Comparison of ENCODE assay signal across 20 mouse cellular contexts in the genomic region with DNA sequence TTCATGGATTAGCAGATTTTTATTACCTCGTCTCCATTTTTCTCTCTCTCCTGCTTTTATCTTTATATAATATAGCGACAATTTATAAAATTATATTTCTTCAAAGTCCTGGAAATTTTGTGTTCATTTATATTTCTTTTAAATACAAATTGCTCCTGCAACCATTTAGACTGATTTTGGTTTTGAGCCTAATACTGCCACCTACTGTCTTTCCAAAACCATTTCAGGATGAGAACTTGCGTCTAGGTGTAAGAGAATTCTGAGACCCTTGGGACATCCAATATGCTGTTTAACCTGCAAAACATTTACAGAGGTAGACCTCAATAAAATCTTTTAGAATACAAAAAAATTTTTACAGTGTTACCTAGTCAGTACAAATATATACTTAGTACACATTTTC.
DNase-seq lines count a peak whose midpoint lies in the region; ATAC-seq and TF ChIP-seq lines count a peak whose summit lies in the region.
"Had no signal": no experiment of that assay in that cellular context is flagged by ENCODE, and none has a peak within 500 bp of the region (broad histone marks: within the 10 kb centered on the region; RNA-seq: fewer than 3 reads in every experiment).

No protein-coding gene starts in this region.

- no peak overlapping the region for H3K4me2 ChIP-seq in hindbrain, embryonic 11.5 days (replicated peaks; ENCODE audit: low read depth, low read length)
- no peak overlapping the region for H3K4me2 ChIP-seq in hindbrain, embryonic 12.5 days (replicated peaks)
- H3K4me2 ChIP-seq in lung, postnatal 0 days (replicated peaks; ENCODE audit: low read depth, low read length), result no peak overlapping the region
- H3K4me2 ChIP-seq in stomach, postnatal 0 days (replicated peaks; ENCODE audit: low read depth), result no peak overlapping the region
- H3K4me2 ChIP-seq: heart, embryonic 13.5 days; hindbrain, embryonic 15.5 days; limb, embryonic 12.5 days; neural tube, embryonic 15.5 days; stomach, embryonic 15.5 days had no signal

- peak; percentile 1 for DNase-seq in hindbrain, embryonic 11.5 days (ENCODE audit: low spot score)
- peak; percentile 6 for DNase-seq in lung, postnatal 0 days (ENCODE audit: low spot score)
- no peak for DNase-seq in lung, adult 18-20 months
- DNase-seq in adipocyte (ENCODE audit: low spot score), result peak; percentile 28
- DNase-seq in stomach, postnatal 0 days (ENCODE audit: low spot score), result no peak
- DNase-seq in layer of hippocampus, adult 9-10 months (ENCODE audit: low spot score), result no peak
- no peak for DNase-seq in frontal cortex, postnatal 14 days (ENCODE audit: low spot score in 2 of 2)
- DNase-seq: adrenal gland, postnatal 36 days; cerebellum, adult 18-20 months; gastrocnemius, postnatal 14 days; lung, postnatal 10 days; right cerebral cortex, postnatal 14 days had no signal

- H3K9ac ChIP-seq in hindbrain, embryonic 11.5 days (ENCODE audit: low read depth, low read length), result no peak overlapping the region
- H3K9ac ChIP-seq in hindbrain, embryonic 12.5 days, result no peak overlapping the region
- no peak overlapping the region for H3K9ac ChIP-seq in lung, postnatal 0 days (replicated peaks; ENCODE audit: low read depth)
- no peak overlapping the region for H3K9ac ChIP-seq in stomach, postnatal 0 days (ENCODE audit: low read length)
- H3K9ac ChIP-seq: heart, embryonic 13.5 days; hindbrain, embryonic 15.5 days; limb, embryonic 12.5 days; neural tube, embryonic 15.5 days; stomach, embryonic 15.5 days had no signal

- WGBS in hindbrain, embryonic 11.5 days, result 45% methylated on average over 3 of the region's 3 CpGs
- 36% methylated on average over 3 of the region's 3 CpGs for WGBS in hindbrain, embryonic 12.5 days
- WGBS in lung, postnatal 0 days, result 33% methylated on average over 3 of the region's 3 CpGs
- 23% methylated on average over 3 of the region's 3 CpGs for WGBS in stomach, postnatal 0 days

- no peak for TF ChIP-seq EP300 in lung, postnatal 0 days (IDR thresholded peaks at IDR 0.05)
- TF ChIP-seq EP300 in stomach, postnatal 0 days (optimal IDR thresholded peaks at IDR 0.05), result no peak

- H3K36me3 ChIP-seq in hindbrain, embryonic 11.5 days (ENCODE audit: control insufficient read depth, insufficient read depth, low read length), result no peaks in the 10 kb centered on the region
- no peaks in the 10 kb centered on the region for H3K36me3 ChIP-seq in hindbrain, embryonic 12.5 days
- no peaks in the 10 kb centered on the region for H3K36me3 ChIP-seq in lung, postnatal 0 days (ENCODE audit: insufficient read depth, low read length)
- no peaks in the 10 kb centered on the region for H3K36me3 ChIP-seq in stomach, postnatal 0 days (ENCODE audit: control insufficient read depth, insufficient read depth, low read length)
- H3K36me3 ChIP-seq: forebrain, embryonic 10.5 days; heart, embryonic 13.5 days; hindbrain, embryonic 15.5 days; limb, embryonic 12.5 days; neural tube, embryonic 15.5 days; stomach, embryonic 15.5 days had no signal

- no peak overlapping the region for H3K4me3 ChIP-seq in hindbrain, embryonic 11.5 days (ENCODE audit: low read depth, low read length)
- no peak overlapping the region for H3K4me3 ChIP-seq in hindbrain, embryonic 12.5 days
- no peak overlapping the region for H3K4me3 ChIP-seq in lung, postnatal 0 days (ENCODE audit: low read depth, low read length)
- H3K4me3 ChIP-seq in stomach, postnatal 0 days (ENCODE audit: low read depth, low read length), result no peak overlapping the region
- H3K4me3 ChIP-seq: forebrain, embryonic 10.5 days; heart, embryonic 13.5 days; hindbrain, embryonic 15.5 days; limb, embryonic 12.5 days; neural tube, embryonic 15.5 days; stomach, embryonic 15.5 days had no signal

- H3K4me1 ChIP-seq in hindbrain, embryonic 11.5 days (replicated peaks; ENCODE audit: control insufficient read depth, insufficient read depth, low read length), result no peaks in the 10 kb centered on the region
- no peaks in the 10 kb centered on the region for H3K4me1 ChIP-seq in hindbrain, embryonic 12.5 days
- no peaks in the 10 kb centered on the region for H3K4me1 ChIP-seq in lung, postnatal 0 days (ENCODE audit: insufficient read depth, low read depth, low read length)
- H3K4me1 ChIP-seq in stomach, postnatal 0 days (replicated peaks; ENCODE audit: control insufficient read depth, insufficient read depth), result no peaks in the 10 kb centered on the region
- H3K4me1 ChIP-seq: forebrain, embryonic 10.5 days; heart, embryonic 13.5 days; hindbrain, embryonic 15.5 days; limb, embryonic 12.5 days; neural tube, embryonic 15.5 days; stomach, embryonic 15.5 days had no signal

- no peak overlapping the region for H3K27ac ChIP-seq in hindbrain, embryonic 11.5 days (ENCODE audit: low read depth, low read length)
- H3K27ac ChIP-seq in hindbrain, embryonic 12.5 days, result no peak overlapping the region
- no peak overlapping the region for H3K27ac ChIP-seq in lung, postnatal 0 days (ENCODE audit: low read length)
- no peak overlapping the region for H3K27ac ChIP-seq in stomach, postnatal 0 days (replicated peaks)
- H3K27ac ChIP-seq: forebrain, embryonic 10.5 days; heart, embryonic 13.5 days; hindbrain, embryonic 15.5 days; limb, embryonic 12.5 days; neural tube, embryonic 15.5 days; stomach, embryonic 15.5 days had no signal

- TF ChIP-seq CTCF in lung, postnatal 0 days (IDR thresholded peaks at IDR 0.05), result peak; percentile 30
- peak; percentile 55 for TF ChIP-seq CTCF in stomach, postnatal 0 days (IDR thresholded peaks at IDR 0.05; ENCODE audit: low read depth)

- no peaks in the 10 kb centered on the region for H3K27me3 ChIP-seq in hindbrain, embryonic 11.5 days (ENCODE audit: control insufficient read depth, insufficient read depth, low read length)
- no peaks in the 10 kb centered on the region for H3K27me3 ChIP-seq in hindbrain, embryonic 12.5 days
- H3K27me3 ChIP-seq in lung, postnatal 0 days (replicated peaks; ENCODE audit: insufficient read depth, low read length), result no peaks in the 10 kb centered on the region
- no peaks in the 10 kb centered on the region for H3K27me3 ChIP-seq in stomach, postnatal 0 days (ENCODE audit: control insufficient read depth, insufficient read depth, low read length)
- H3K27me3 ChIP-seq: heart, embryonic 13.5 days; hindbrain, embryonic 15.5 days; limb, embryonic 12.5 days; neural tube, embryonic 15.5 days; stomach, embryonic 15.5 days had no signal

- no peak for ATAC-seq in hindbrain, embryonic 11.5 days (ENCODE audit: low FRiP score)
- ATAC-seq in hindbrain, embryonic 12.5 days (ENCODE audit: low FRiP score), result no peak
- no peak for ATAC-seq in lung, postnatal 0 days
- no peak for ATAC-seq in stomach, postnatal 0 days (ENCODE audit: low FRiP score, low TSS enrichment)
- ATAC-seq: midbrain, embryonic 16.5 days had no signal

- H3K9me3 ChIP-seq in hindbrain, embryonic 11.5 days (ENCODE audit: control insufficient read depth, low read length), result no peaks in the 10 kb centered on the region
- H3K9me3 ChIP-seq in hindbrain, embryonic 12.5 days (replicated peaks), result no peaks in the 10 kb centered on the region
- no peaks in the 10 kb centered on the region for H3K9me3 ChIP-seq in lung, postnatal 0 days (ENCODE audit: low read length)
- H3K9me3 ChIP-seq in stomach, postnatal 0 days (ENCODE audit: control insufficient read depth, low read length), result no peaks in the 10 kb centered on the region
- H3K9me3 ChIP-seq: forebrain, embryonic 10.5 days; heart, embryonic 13.5 days; hindbrain, embryonic 15.5 days; limb, embryonic 12.5 days; neural tube, embryonic 15.5 days; stomach, embryonic 15.5 days had no signal

Comparison
In these comparisons a context has a peak if more than half of its experiments do, and no peak if none do; other contexts are left out.
1. DNase-seq: peak in hindbrain, embryonic 11.5 days (single experiment), lung, postnatal 0 days (single experiment) and adipocyte (single experiment); none in lung, adult 18-20 months (0 of 2), stomach, postnatal 0 days (single experiment), layer of hippocampus, adult 9-10 months (single experiment) and frontal cortex, postnatal 14 days (0 of 2).